Mouse (Mus musculus) testis, adult 2 months (tissue): ENCODE data around the gene Ltb4r1. TPM values are rescaled to one million over a fixed set of nuclear protein-coding genes. Genes with fewer than 3 reads are reported as not detected.
A peak's percentile ranks its signal among the peaks of the same experiment; 100 is the strongest.
"Not testable (repeated sequence)": the region's sequence is repeated elsewhere in the genome, so short reads cannot be mapped to it uniquely, and the experiment has no call there.

Source experiments
- H3K27ac ChIP-seq: fragments of 200-500 bp; 2 replicates; pipeline ENCODE4 v1.5.1; 2012; ENCODE audit warnings: low read depth, low read length; ENCODE audit not compliant: control insufficient read depth, insufficient read depth
- H3K27me3 ChIP-seq: fragments of 200-500 bp; 2 replicates; pipeline ENCODE4 v1.6.1; 2012; ENCODE audit warnings: mild to moderate bottlenecking, low read length, moderate library complexity; ENCODE audit not compliant: control insufficient read depth, insufficient read depth
- H3K36me3 ChIP-seq: fragments of 200-500 bp; 2 replicates; pipeline ENCODE4 v1.6.1; 2012; ENCODE audit warnings: mild to moderate bottlenecking, low read length; ENCODE audit not compliant: control insufficient read depth, insufficient read depth
- H3K4me1 ChIP-seq: fragments of 200-500 bp; 2 replicates; pipeline ENCODE4 v1.6.1; 2012; ENCODE audit warnings: low read length; ENCODE audit not compliant: control insufficient read depth, insufficient read depth
- H3K4me3 ChIP-seq: fragments of 200-500 bp; 2 replicates; pipeline ENCODE4 v1.5.1; 2012; ENCODE audit warnings: low read depth, mild to moderate bottlenecking, low read length, moderate library complexity, mixed read lengths; ENCODE audit not compliant: control insufficient read depth
- CTCF ChIP-seq: fragments of 200-500 bp; IDR thresholded peaks from 2 replicates; pipeline ENCODE4 v1.5.1; 2012; ENCODE audit warnings: low read depth, mild to moderate bottlenecking, inconsistent platforms, low read length, moderate library complexity; ENCODE audit not compliant: control insufficient read depth, insufficient read depth, insufficient replicate concordance
- POLR2A ChIP-seq: fragments of 200-500 bp; IDR thresholded peaks from 2 replicates; pipeline ENCODE4 v1.6.1; 2012; ENCODE audit warnings: low read depth, mild to moderate bottlenecking, inconsistent platforms, low read length, moderate library complexity; ENCODE audit not compliant: control insufficient read depth
- polyA plus RNA-seq: library from polyadenylated mRNA; depleted of rRNA; stranded (reverse); fragments of >200 nt; gene quantifications from 2 replicates; pipeline ENCODE4 v1.2.3, GENCODE M21; 2012

Gene Ltb4r1
- polyA plus RNA-seq, 1 experiment: 0.11 TPM

DNA sequence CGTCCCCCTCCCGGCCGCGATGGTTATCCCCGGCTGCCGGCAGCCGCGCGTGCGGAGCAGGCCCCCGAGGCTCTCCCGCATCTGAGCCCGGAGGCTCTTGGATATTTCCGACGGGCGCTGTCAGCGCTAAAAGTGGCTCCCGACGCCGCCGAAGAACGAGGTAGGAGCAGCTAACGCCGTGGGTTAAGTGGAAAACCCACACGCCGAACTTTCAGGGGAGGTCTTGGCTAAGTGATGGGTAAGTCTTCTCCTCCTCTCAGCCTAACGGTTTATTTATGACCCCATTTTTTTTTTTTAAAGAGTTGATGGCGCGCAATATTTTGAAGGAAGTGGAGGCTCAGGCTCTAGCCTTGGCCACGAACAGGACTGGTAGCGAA, 19.9 kb upstream of the Ltb4r1 start:
- peak overlapping the region; percentile 86 for H3K27ac ChIP-seq
- no peaks in the 10 kb centered on the region for H3K27me3 ChIP-seq
- H3K4me1 ChIP-seq: peaks cover 11% of the 10 kb centered on the region
- H3K4me3 ChIP-seq: peak overlapping the region; percentile 96
- H3K36me3 ChIP-seq: no peaks in the 10 kb centered on the region; the same call in none of the 2 replicates
- no peak for TF ChIP-seq POLR2A
- no peak for TF ChIP-seq CTCF

DNA sequence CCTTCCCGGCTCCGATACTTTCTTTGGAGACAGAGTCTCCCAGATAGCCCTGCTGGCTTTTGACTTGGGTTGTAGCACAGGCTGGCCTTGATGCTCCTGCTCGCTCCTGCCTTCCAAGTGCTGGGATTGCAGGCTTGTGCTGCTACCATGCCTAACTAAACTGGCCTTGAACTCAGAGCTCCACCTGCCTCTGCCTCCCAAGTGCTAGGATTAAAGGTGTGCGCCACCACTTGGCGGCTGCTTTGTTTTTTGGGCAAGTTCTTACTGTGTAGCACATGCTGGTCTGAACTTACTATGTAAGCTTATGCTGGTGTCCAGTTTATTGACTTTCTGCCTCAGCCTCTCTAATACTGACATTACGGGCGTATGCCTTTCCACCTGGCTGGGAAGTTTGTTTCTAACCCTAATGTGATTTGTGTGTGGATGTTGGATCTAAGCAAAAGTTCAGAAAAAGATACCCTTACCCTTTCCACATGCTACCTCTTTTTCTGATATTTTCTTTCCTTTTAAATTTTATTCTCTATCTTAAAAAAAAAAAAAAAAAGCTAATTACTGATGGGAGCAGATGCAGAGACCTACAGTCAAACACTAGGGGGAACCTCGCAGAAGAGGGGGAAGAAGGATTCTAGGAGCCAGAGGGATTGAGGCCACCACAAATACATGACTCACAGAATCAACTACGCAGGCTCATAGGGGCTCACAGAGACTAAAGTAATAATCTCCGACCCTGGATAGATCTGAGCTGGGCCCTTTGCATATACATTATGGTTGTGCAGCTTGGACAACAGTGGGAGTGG, 18.5 kb upstream of the Ltb4r1 start:
- H3K4me3 ChIP-seq: peak overlapping the region; percentile 96
- no peaks in the 10 kb centered on the region; the same call in none of the 2 replicates for H3K36me3 ChIP-seq
- H3K4me1 ChIP-seq: peaks cover 11% of the 10 kb centered on the region
- H3K27me3 ChIP-seq: no peaks in the 10 kb centered on the region
- TF ChIP-seq CTCF: no peak
- no peak for TF ChIP-seq POLR2A
- H3K27ac ChIP-seq: no peak overlapping the region

DNA sequence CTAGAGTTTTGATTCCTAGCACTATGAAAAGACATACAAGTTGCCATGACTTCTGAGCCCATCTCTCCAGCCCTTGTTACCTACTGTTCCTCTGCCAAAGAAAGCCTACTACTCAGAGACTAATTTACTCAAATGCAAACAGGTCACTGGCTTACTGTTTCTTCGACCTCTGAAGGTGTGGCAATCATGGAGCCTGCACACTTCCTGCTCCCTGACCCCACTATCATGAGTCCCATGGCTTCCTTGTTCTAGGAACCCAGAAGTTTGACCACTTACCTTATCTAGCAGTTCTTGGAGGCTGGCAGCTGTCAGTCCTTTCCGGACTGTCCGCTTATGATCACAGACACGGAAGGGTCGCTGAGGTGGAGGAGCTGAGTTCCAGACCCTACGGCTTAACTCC, 8.2 kb upstream of the Ltb4r1 start:
- H3K27ac ChIP-seq: no peak overlapping the region
- no peaks in the 10 kb centered on the region for H3K27me3 ChIP-seq
- H3K4me3 ChIP-seq: no peak overlapping the region
- no peaks in the 10 kb centered on the region; the same call in none of the 2 replicates for H3K4me1 ChIP-seq
- TF ChIP-seq CTCF: no peak
- TF ChIP-seq POLR2A: no peak
- peaks cover 4% of the 10 kb centered on the region for H3K36me3 ChIP-seq

DNA sequence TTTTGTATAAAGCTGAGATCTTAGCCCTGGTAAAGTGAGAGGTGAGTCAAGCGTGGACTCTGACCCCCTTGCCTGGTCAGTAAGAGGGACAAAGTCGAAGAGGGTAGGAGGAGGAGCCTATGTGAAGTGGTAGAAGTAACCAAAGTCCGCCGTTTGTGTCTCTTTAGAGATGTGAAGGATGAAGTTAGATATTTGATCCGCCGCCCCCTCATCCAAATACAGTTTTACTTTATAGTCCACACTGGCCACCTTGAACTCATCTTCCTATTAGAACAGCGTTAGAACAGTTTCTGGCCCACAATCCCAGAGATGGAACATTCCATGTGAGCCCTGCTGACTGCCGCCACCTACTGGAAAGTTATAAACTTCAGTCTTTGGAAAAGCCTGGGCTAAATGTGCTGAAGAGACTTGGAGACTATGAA, 7.4 kb upstream of the Ltb4r1 start, which contains the start of gene Cideb:
Cideb (minus strand) TSS at position 96 of the 422 bp plus-strand sequence.
- TF ChIP-seq CTCF: 0 out of 2 replicates have a peak, but pooled peaks have one; percentile 3
- TF ChIP-seq POLR2A: no peak
- no peaks in the 10 kb centered on the region for H3K27me3 ChIP-seq
- H3K4me3 ChIP-seq: no peak within 1 kb of the TSS

DNA sequence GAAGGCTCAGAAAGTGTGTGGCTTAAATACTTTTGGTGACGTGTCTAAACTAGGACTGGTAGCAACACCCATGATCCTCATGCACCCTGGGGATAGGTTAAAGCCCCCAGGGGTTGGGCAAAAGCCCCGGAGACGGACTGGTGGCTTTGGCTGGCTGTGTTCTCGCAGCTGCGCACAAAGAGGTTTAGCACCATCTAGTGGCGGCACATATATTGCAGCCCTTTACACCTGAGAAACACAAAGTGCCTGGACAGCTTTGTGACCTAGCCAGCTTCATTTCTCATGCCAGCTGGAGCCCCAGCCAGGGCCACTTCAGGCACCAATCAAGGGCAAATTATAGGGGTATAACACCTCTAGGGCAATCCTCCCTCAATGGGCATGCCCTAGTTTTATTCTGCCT, 5.6 kb upstream of the Ltb4r1 start:
- H3K4me3 ChIP-seq, H3K4me1 ChIP-seq, H3K36me3 ChIP-seq, H3K27ac ChIP-seq, H3K27me3 ChIP-seq: not testable (repeated sequence)
- TF ChIP-seq CTCF: peak; percentile 68; the same call in 1 of the 2 replicates

More for the DNA sequence above, 7.4 kb upstream of the Ltb4r1 start, which contains the start of gene Cideb:
- Histone ChIP-seq H3K27ac (no peak within 1 kb of the TSS), H3K4me1 (peaks cover 2% of the 10 kb centered on the region), H3K36me3 (no peaks in the 10 kb centered on the region; the same call in none of the 2 replicates)

DNA sequence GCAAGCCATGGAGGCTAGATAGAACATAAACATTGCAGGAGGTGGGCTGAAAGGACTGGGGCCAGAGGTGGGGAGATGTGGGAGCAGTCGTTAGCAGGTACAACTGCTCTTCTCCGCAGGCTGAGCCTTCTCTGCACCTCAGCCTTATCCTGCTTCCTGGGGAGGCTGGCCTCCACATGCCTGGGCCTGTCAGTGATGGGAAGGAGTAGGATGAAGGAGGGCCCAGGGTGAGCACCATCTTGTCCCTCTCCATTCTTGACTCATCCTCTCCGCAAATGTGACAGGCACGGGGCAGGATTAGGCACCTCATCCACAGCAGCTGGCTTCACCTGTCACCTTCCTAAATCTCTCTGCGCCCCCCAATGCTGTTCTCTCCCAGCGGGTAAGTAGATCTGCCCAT, 4.6 kb upstream of the Ltb4r1 start, which contains the start of gene Ltb4r2:
Ltb4r2 (plus strand) TSS at position 266 of the 400 bp plus-strand sequence.
- H3K27ac ChIP-seq: no peak within 1 kb of the TSS
- no peaks in the 10 kb centered on the region for H3K36me3 ChIP-seq
- no peak for TF ChIP-seq POLR2A
- TF ChIP-seq CTCF: no peak
- H3K4me1 ChIP-seq: peaks cover 2% of the 10 kb centered on the region
- peak within 1 kb of the TSS; percentile 53 for H3K4me3 ChIP-seq
- H3K27me3 ChIP-seq: no peaks in the 10 kb centered on the region

DNA sequence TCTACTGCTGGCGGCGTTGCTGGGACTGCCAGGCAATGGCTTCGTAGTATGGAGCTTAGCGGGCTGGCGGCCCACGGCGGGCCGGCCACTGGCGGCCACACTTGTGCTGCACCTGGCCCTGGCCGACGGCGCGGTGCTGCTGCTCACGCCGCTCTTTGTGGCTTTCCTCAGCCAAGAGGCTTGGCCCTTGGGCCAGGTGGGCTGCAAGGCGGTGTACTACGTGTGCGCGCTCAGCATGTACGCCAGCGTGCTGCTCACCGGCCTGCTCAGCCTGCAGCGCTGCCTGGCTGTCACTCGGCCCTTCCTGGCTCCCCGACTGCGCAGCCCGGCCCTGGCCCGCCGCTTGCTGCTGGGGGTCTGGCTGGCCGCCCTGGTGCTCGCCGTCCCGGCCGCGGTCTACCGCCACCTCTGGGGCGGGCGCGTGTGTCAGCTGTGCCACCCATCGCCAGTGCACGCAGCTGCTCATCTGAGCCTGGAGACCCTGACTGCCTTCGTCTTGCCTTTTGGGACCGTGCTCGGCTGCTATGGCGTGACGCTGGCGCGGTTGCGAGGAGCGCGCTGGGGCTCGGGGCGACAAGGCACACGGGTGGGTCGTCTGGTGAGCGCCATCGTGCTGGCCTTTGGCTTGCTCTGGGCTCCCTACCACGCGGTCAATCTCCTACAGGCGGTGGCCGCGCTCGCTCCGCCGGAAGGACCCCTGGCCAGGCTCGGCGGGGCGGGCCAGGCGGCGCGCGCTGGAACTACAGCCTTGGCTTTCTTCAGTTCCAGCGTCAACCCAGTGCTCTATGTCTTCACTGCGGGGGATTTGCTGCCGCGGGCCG, 3.6 kb upstream of the Ltb4r1 start:
- H3K4me3 ChIP-seq: peak overlapping the region; percentile 53
- no peak overlapping the region for H3K27ac ChIP-seq
- H3K4me1 ChIP-seq: peaks cover 2% of the 10 kb centered on the region
- no peak for TF ChIP-seq CTCF
- TF ChIP-seq POLR2A: no peak
- H3K27me3 ChIP-seq: no peaks in the 10 kb centered on the region
- H3K36me3 ChIP-seq: no peaks in the 10 kb centered on the region

DNA sequence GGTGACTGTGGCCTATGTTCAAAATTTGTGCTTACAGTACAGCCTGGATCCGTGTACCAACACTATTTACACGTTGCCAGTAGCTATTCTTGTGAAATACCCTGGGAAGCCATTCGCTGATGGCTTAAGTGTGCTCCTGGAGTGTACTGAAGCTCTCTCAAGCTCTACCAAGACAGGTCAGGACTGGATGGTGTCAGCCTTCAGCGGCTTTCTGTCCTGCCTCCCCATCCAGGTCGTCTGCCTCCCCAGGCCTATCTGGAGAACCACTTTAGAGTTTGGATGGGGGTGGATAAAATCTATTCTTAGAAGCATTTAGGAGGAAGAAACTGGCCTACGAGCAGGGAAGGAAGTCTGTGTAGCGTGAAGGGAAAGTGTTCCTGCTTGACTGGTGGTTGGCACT, 2.6 kb upstream of the Ltb4r1 start:
- H3K4me3 ChIP-seq: no peak overlapping the region
- H3K27me3 ChIP-seq: no peaks in the 10 kb centered on the region

More for the DNA sequence above, 2.6 kb upstream of the Ltb4r1 start:
- TF ChIP-seq CTCF (no peak), POLR2A (no peak)
- Histone ChIP-seq H3K27ac (no peak overlapping the region), H3K4me1 (peaks cover 8% of the 10 kb centered on the region), H3K36me3 (no peaks in the 10 kb centered on the region)
